In the genomic region with DNA sequence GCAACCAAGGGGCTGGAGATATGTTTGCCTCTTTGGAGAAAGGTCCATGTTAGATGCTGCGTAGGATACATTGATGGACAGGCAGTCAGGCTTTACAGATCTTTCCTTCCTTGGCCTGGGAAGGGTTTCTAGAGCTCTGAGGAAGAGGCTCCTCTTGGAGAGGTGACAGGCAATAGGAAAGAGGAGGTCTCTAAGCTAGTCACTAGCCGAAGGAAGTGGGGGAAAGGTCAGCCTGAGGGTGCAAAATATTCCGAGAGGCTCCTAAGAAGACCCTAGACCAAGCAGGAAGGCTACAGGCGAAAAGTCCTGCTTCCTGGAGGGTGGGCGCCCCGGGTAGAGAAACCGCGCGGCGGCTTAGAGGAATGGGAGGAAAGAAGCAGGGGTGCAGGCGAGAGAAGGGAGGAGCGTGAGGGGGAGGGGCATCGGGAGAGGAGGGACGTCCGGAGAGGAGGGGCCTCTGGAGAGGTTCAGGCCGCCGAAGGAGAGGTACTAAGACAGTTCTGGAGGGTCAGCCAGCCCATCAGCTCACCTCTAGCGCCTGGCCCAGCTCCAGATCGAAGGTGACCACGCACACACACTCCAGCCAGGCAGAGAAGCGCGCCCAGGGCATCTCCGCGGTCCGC, we compare ENCODE assay signal across 8 mouse cellular contexts. TPM values are rescaled to one million over a fixed set of nuclear protein-coding genes. Genes with fewer than 3 reads are reported as not detected.
DNase-seq lines count a peak whose midpoint lies in the region; ATAC-seq lines count a peak whose summit lies in the region.

No protein-coding gene starts in this region.

- peak; percentile 76 for ATAC-seq in activated CD4-positive, CD25-positive, alpha-beta regulatory T cell, adult 4 months
- ATAC-seq in common myeloid progenitor, adult 5-6 weeks (replicated peaks; ENCODE audit: low read depth, poor library complexity, severe bottlenecking): peak; percentile 82

- intact Hi-C loops in left cerebral cortex, postnatal 25 days (cut with DNase I): loop anchor here (2.0 to 5.0 kb wide), 2 partner anchors 15 to 38 kb away; a partner anchor contains a TSS

- peak; percentile 86 for DNase-seq in gastrocnemius, adult 8-10 months (ENCODE audit: low spot score in 2 of 2)
- DNase-seq in induced T-regulatory cell, adult 2 months (ENCODE audit: low read depth): peak; percentile 93
- DNase-seq in left cerebral cortex, postnatal 25 days (ENCODE audit: low spot score in 2 of 2): peak; percentile 84 to 91
- peak; percentile 90 for DNase-seq in mesoderm, embryonic 11.5 days (ENCODE audit: low read depth, low spot score)
- DNase-seq in right cerebral cortex, postnatal 4 days: peak; percentile 89
- peak; percentile 93 for DNase-seq in yolk sac, embryonic 10.5 days (ENCODE audit: low spot score)

RNA-seq across cellular contexts. Expression of a gene that starts 0.5 kb away (rescaled TPM):
- 1 to 10 TPM; 7.7 to 8.4 TPM for polyA plus RNA-seq in activated CD4-positive, CD25-positive, alpha-beta regulatory T cell, adult 4 months (2017; shearing (Covaris generic))
- 1.6 and 2.3 TPM in 2 replicates for total RNA-seq in common myeloid progenitor, adult 5-6 weeks (2017)
- total RNA-seq in gastrocnemius, adult 8-10 months (2022): 1 to 10 TPM; 8.3 to 9.4 (median 9.2) TPM
- 10 to 100 TPM; 44.8 to 47.0 TPM for total RNA-seq in left cerebral cortex, postnatal 25 days (2021)

RNA-seq across cellular contexts. Expression of a gene that starts 15.2 kb away (rescaled TPM):
- polyA plus RNA-seq in activated CD4-positive, CD25-positive, alpha-beta regulatory T cell, adult 4 months (2017; shearing (Covaris generic)): 1 to 10 TPM; 1.0 to 2.1 TPM
- total RNA-seq in common myeloid progenitor, adult 5-6 weeks (2017): 20.2 and 29.2 TPM in 2 replicates
- total RNA-seq in gastrocnemius, adult 8-10 months (2022): 1 to 10 TPM; 4.5 to 6.3 (median 5.3) TPM
- total RNA-seq in left cerebral cortex, postnatal 25 days (2021): 10 to 100 TPM; 43.4 to 44.9 TPM

RNA-seq across cellular contexts. Expression of a gene that starts 15.6 kb away (rescaled TPM):
- 10 to 100 TPM; 20.8 to 25.1 TPM for polyA plus RNA-seq in activated CD4-positive, CD25-positive, alpha-beta regulatory T cell, adult 4 months (2017; shearing (Covaris generic))
- total RNA-seq in common myeloid progenitor, adult 5-6 weeks (2017): 15.6 and 22.7 TPM in 2 replicates
- total RNA-seq in gastrocnemius, adult 8-10 months (2022): 100 to 1,000 TPM in 3 of 4 experiments, 10 to 100 TPM in 1; 97.2 to 102 (median 101) TPM
- total RNA-seq in left cerebral cortex, postnatal 25 days (2021): 100 to 1,000 TPM; 148 to 149 TPM

RNA-seq across cellular contexts. Expression of a gene that starts 46.4 kb away (rescaled TPM):
- 10 to 100 TPM; 21.2 to 22.5 TPM for polyA plus RNA-seq in activated CD4-positive, CD25-positive, alpha-beta regulatory T cell, adult 4 months (2017; shearing (Covaris generic))
- total RNA-seq in common myeloid progenitor, adult 5-6 weeks (2017): 0.50 and 0.73 TPM in 2 replicates
- total RNA-seq in gastrocnemius, adult 8-10 months (2022): 1 to 10 TPM in 2 of 4 experiments, under 1 TPM in 2; 0.70 to 1.3 (median 0.97) TPM
- total RNA-seq in left cerebral cortex, postnatal 25 days (2021): 10 to 100 TPM; 47.1 to 51.1 TPM

RNA-seq across cellular contexts. Expression of a gene that starts 55.3 kb away (rescaled TPM):
- polyA plus RNA-seq in activated CD4-positive, CD25-positive, alpha-beta regulatory T cell, adult 4 months (2017; shearing (Covaris generic)): 1 to 10 TPM; 1.1 to 2.1 TPM
- total RNA-seq in common myeloid progenitor, adult 5-6 weeks (2017): not detected in 2 replicates
- total RNA-seq in gastrocnemius, adult 8-10 months (2022): 100 to 1,000 TPM; 123 to 153 (median 139) TPM
- total RNA-seq in left cerebral cortex, postnatal 25 days (2021): 1 to 10 TPM; 5.9 to 7.6 TPM

Comparison
In these comparisons a context has a peak if more than half of its experiments do, and no peak if none do; other contexts are left out.
1. Peak in every context shown above with its lines: DNase-seq and ATAC-seq.
2. RNA of a gene that starts 0.5 kb away (total RNA-seq): 44.8 to 47.0 TPM in left cerebral cortex, postnatal 25 days; 8.3 to 9.4 TPM in gastrocnemius, adult 8-10 months and 1.6 to 2.3 TPM in common myeloid progenitor, adult 5-6 weeks; every median in the first group is over 4 times any median in the second.